Mouse (Mus musculus) CD4-positive, CD25-positive, alpha-beta regulatory T cell, adult 2 months (primary cell): ENCODE data around the gene Obp1b.
"Not testable (repeated sequence)": the region's sequence is repeated elsewhere in the genome, so short reads cannot be mapped to it uniquely, and the experiment has no call there.

Source experiments
- DNase-seq: peaks from one replicate; pipeline ENCODE4 v3.0.0-alpha.2; 2012; ENCODE audit warnings: low read depth, low spot score

Gene Obp1b

DNA sequence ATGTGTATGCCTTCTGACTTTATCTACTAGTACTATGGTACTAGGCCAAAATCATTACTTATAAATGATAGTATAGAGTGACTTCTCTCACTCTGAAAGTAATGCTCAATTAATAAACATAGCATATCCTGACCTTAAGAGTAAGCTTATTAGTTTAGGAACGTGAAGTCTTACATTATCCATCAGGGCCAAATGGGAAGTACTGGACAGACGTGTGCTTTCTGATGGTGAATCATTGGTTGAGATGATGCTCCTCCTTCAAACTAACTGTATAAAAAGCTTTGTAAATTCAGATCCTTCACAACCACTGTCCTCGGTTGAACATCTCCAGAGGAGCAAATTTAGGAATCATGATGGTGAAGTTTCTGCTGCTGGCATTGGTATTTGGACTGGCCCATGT lies at the start of gene Obp1b:
Obp1b (plus strand) TSS at position 301 of the 400 bp plus-strand sequence.
- not testable (repeated sequence) for DNase-seq

GRCm38 (mm10) chrX:78202220-78202619 lies 15.6 kb downstream of the Obp1b start:
- not testable (repeated sequence) for DNase-seq

GRCm38 (mm10) chrX:78202829-78203228 lies 16.3 kb downstream of the Obp1b start:
- DNase-seq = no peak
